Mouse (Mus musculus): ENCODE measurements around the gene Hdac11. TPM values are rescaled to one million over a fixed set of nuclear protein-coding genes. Genes with fewer than 3 reads are reported as not detected.
A peak's percentile ranks its signal among the peaks of the same experiment; 100 is the strongest.

Gene Hdac11
- polyA plus RNA-seq, 1 experiment from 2014 or later = 16.2 TPM

- no peaks in the 10 kb centered on the region for H3K9me3 ChIP-seq (replicated peaks; ENCODE audit: low read length)
- H3K27ac ChIP-seq = no peak overlapping the region
- 81% methylated on average over 10 of the region's 10 CpGs for WGBS
- no peak for ATAC-seq (replicated peaks; ENCODE audit: low FRiP score, low read depth)
- H3K4me2 ChIP-seq (ENCODE audit: low read length) = no peak overlapping the region
- H3K4me3 ChIP-seq (replicated peaks; ENCODE audit: low read depth, low read length) = no peak overlapping the region
- TF ChIP-seq CTCF (IDR thresholded peaks at IDR 0.05; ENCODE audit: low read depth) = no peak
- DNase-seq (ENCODE audit: low spot score) = no peak
- no peak overlapping the region for H3K9ac ChIP-seq (ENCODE audit: low read depth, low read length)
- no peaks in the 10 kb centered on the region for H3K36me3 ChIP-seq (ENCODE audit: insufficient read depth, low read length)
- H3K27me3 ChIP-seq (ENCODE audit: insufficient read depth, low read length) = no peaks in the 10 kb centered on the region
- H3K4me1 ChIP-seq (replicated peaks; ENCODE audit: insufficient read depth, low read length) = peaks cover 12% of the 10 kb centered on the region
Measured at GRCm38 (mm10) chr6:91111141-91111953, 45.1 kb upstream of the Hdac11 start.

GRCm38 (mm10) chr6:91111954-91112252, 44.6 kb upstream of the Hdac11 start:
- Histone ChIP-seq H3K9me3 (replicated peaks; ENCODE audit: low read length) (no peaks in the 10 kb centered on the region), H3K9ac (ENCODE audit: low read depth, low read length) (no peak overlapping the region), H3K36me3 (ENCODE audit: insufficient read depth, low read length) (no peaks in the 10 kb centered on the region), H3K4me1 (replicated peaks; ENCODE audit: insufficient read depth, low read length) (peaks cover 12% of the 10 kb centered on the region), H3K4me2 (ENCODE audit: low read length) (no peak overlapping the region), H3K27me3 (ENCODE audit: insufficient read depth, low read length) (no peaks in the 10 kb centered on the region), H3K27ac (no peak overlapping the region), H3K4me3 (replicated peaks; ENCODE audit: low read depth, low read length) (no peak overlapping the region)
- no peak for TF ChIP-seq CTCF (IDR thresholded peaks at IDR 0.05; ENCODE audit: low read depth)
- no peak for DNase-seq (ENCODE audit: low spot score)
- 90% methylated on average over 3 of the region's 3 CpGs for WGBS
- no peak for ATAC-seq (replicated peaks; ENCODE audit: low FRiP score, low read depth)

GRCm38 (mm10) chr6:91114716-91115115, 41.7 kb upstream of the Hdac11 start:
- no peaks in the 10 kb centered on the region for H3K36me3 ChIP-seq (ENCODE audit: insufficient read depth, low read length)
- no peaks in the 10 kb centered on the region for H3K27me3 ChIP-seq (ENCODE audit: insufficient read depth, low read length)
- DNase-seq (ENCODE audit: low spot score) (no peak), ATAC-seq (replicated peaks; ENCODE audit: low FRiP score, low read depth) (no peak)
- no peak overlapping the region for H3K4me2 ChIP-seq (ENCODE audit: low read length)
- WGBS = 27% methylated on average over 2 of the region's 2 CpGs
- 0 out of 2 replicates have a peak overlapping the region, but pooled peaks have one; percentile 13 for H3K9ac ChIP-seq (ENCODE audit: low read depth, low read length)
- H3K9me3 ChIP-seq (replicated peaks; ENCODE audit: low read length) = no peaks in the 10 kb centered on the region
- no peak for TF ChIP-seq CTCF (IDR thresholded peaks at IDR 0.05; ENCODE audit: low read depth)
- H3K27ac ChIP-seq = 0 out of 2 replicates have a peak overlapping the region, but pooled peaks have one; percentile 8
- H3K4me1 ChIP-seq (replicated peaks; ENCODE audit: insufficient read depth, low read length) = peaks cover 19% of the 10 kb centered on the region
- H3K4me3 ChIP-seq (replicated peaks; ENCODE audit: low read depth, low read length) = no peak overlapping the region

GRCm38 (mm10) chr6:91115158-91115557, 41.3 kb upstream of the Hdac11 start:
- Histone ChIP-seq H3K36me3 (ENCODE audit: insufficient read depth, low read length) (no peaks in the 10 kb centered on the region), H3K27ac (no peak overlapping the region), H3K4me3 (replicated peaks; ENCODE audit: low read depth, low read length) (no peak overlapping the region), H3K4me1 (replicated peaks; ENCODE audit: insufficient read depth, low read length) (peaks cover 19% of the 10 kb centered on the region), H3K9ac (ENCODE audit: low read depth, low read length) (no peak overlapping the region), H3K9me3 (replicated peaks; ENCODE audit: low read length) (no peaks in the 10 kb centered on the region), H3K27me3 (ENCODE audit: insufficient read depth, low read length) (no peaks in the 10 kb centered on the region), H3K4me2 (ENCODE audit: low read length) (peak overlapping the region; percentile 99; the same call in 1 of the 2 replicates)
- DNase-seq (ENCODE audit: low spot score) (peak; percentile 54), ATAC-seq (replicated peaks; ENCODE audit: low FRiP score, low read depth) (no peak)
- no peak for TF ChIP-seq CTCF (IDR thresholded peaks at IDR 0.05; ENCODE audit: low read depth)
- WGBS = 31% methylated on average over 1 of the region's 1 CpGs

- Histone ChIP-seq H3K9me3 (replicated peaks; ENCODE audit: low read length) (no peaks in the 10 kb centered on the region), H3K9ac (ENCODE audit: low read depth, low read length) (peak overlapping the region; percentile 78), H3K27ac (peak overlapping the region; percentile 75), H3K27me3 (ENCODE audit: insufficient read depth, low read length) (no peaks in the 10 kb centered on the region), H3K4me1 (replicated peaks; ENCODE audit: insufficient read depth, low read length) (peaks cover 19% of the 10 kb centered on the region), H3K4me3 (replicated peaks; ENCODE audit: low read depth, low read length) (peak overlapping the region; percentile 59), H3K4me2 (ENCODE audit: low read length) (peak overlapping the region; percentile 99), H3K36me3 (ENCODE audit: insufficient read depth, low read length) (no peaks in the 10 kb centered on the region)
- WGBS = 17% methylated on average over 4 of the region's 4 CpGs
- DNase-seq (ENCODE audit: low spot score) (no peak), ATAC-seq (replicated peaks; ENCODE audit: low FRiP score, low read depth) (no peak)
- no peak for TF ChIP-seq CTCF (IDR thresholded peaks at IDR 0.05; ENCODE audit: low read depth)
Measured at GRCm38 (mm10) chr6:91115863-91116243, 40.6 kb upstream of the Hdac11 start.

- H3K4me3 ChIP-seq (replicated peaks; ENCODE audit: low read depth, low read length) = peak within 1 kb of the TSS; percentile 59
- DNase-seq (ENCODE audit: low spot score) (peak; percentile 95), ATAC-seq (replicated peaks; ENCODE audit: low FRiP score, low read depth) (peak; percentile 97)
- peaks cover 19% of the 10 kb centered on the region for H3K4me1 ChIP-seq (replicated peaks; ENCODE audit: insufficient read depth, low read length)
- no peaks in the 10 kb centered on the region for H3K9me3 ChIP-seq (replicated peaks; ENCODE audit: low read length)
- H3K27me3 ChIP-seq (ENCODE audit: insufficient read depth, low read length) = no peaks in the 10 kb centered on the region
- peak within 1 kb of the TSS; percentile 99 for H3K4me2 ChIP-seq (ENCODE audit: low read length)
- no peaks in the 10 kb centered on the region for H3K36me3 ChIP-seq (ENCODE audit: insufficient read depth, low read length)
- WGBS = under 1% methylated on average over 70 of the region's 93 CpGs
- H3K27ac ChIP-seq = peak within 1 kb of the TSS; percentile 75
- H3K9ac ChIP-seq (ENCODE audit: low read depth, low read length) = peak within 1 kb of the TSS; percentile 78
- TF ChIP-seq CTCF (IDR thresholded peaks at IDR 0.05; ENCODE audit: low read depth) = peak; percentile 72
Measured at GRCm38 (mm10) chr6:91116244-91117145, 40.0 kb upstream of the Hdac11 start, which contains the start of gene Nup210. Gene Nup210, minus strand, starts transcription at chr6:91116829.
